Mouse (Mus musculus) thymus, adult 18-20 months (tissue): Measurements from ENCODE around the gene Gm8127.
"Not testable (repeated sequence)": the region's sequence is repeated elsewhere in the genome, so short reads cannot be mapped to it uniquely, and the experiment has no call there.

Experiments
- DNase-seq, 2 experiments: peaks; one replicate each; pipeline ENCODE4 v3.0.0; 2022; ENCODE audit warnings: mixed read lengths in 2 of 2

Gm8127 gene

DNA sequence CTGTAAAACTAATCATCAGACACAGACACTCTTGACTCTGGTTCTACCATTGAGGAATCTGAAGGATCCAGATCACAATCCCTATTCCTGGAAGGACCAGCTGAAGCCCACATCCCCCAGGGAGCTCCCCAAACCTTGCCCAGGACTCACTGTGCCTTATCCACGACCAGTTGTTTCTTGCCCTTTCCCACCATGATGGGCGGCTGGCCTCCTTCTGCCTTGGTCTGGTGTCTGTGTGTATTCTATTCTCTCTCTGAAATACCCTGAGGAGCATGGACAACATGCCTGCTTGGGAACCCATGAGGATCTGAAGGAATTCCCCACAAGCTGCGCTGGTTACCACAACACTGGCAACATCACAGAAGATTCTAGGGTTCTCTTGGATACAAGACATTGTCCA is at the start of gene Gm8127:
Gene Gm8127 (minus strand): TSS at position 330 of the 400 bp plus-strand sequence.
- DNase-seq: not testable (repeated sequence)

GRCm38 (mm10) chr14:43337646-43338045 is 44.0 kb upstream of the Gm8127 start:
- DNase-seq: not testable (repeated sequence)

DNA sequence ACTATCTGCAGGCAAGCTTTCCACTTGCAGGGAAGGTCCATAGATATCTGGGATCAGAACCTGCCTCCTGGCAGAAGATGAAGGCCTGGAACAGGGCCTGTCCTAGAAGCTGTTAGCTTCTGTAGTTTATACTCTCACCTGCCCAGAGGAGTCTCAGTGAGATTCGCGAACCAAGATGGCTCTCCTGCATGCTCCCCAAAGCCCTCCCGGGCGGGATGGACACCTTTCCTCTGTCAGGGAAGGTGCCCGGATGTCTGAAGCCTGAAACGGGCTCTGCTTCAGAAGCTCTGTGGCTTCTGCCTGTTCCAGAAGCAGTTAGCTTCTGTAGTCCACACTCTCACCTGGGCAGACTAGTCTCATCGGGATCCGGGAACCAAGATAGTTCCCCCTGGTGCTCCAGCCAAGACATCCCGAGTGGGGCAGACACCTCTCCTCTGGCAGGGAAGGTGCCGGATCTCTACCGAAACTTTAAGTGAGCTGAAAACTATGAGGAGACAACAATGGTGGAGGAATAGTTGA is 37.8 kb upstream of the Gm8127 start:
- not testable (repeated sequence) for DNase-seq

- not testable (repeated sequence) for DNase-seq
Observed at GRCm38 (mm10) chr14:43328603-43329002, 35.0 kb upstream of the Gm8127 start.

DNA sequence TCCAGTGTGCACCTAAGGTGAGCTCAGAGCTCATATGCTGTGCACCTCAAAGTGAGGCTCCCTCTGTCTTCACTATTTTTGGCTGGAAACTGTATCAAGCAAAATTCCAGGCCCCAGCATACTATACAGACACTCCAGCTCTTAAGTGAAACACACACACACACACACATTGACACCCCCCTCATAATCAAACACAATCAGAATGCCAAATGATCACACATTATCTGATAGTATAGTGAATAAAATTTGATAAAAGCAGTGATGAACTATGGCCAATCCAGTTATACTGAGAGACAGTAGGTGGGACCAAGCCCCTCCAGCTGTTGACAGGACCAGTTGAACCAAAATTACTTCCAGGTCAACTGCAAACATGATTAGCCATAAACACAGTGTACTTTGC is 25.9 kb upstream of the Gm8127 start:
- not testable (repeated sequence) for DNase-seq

DNA sequence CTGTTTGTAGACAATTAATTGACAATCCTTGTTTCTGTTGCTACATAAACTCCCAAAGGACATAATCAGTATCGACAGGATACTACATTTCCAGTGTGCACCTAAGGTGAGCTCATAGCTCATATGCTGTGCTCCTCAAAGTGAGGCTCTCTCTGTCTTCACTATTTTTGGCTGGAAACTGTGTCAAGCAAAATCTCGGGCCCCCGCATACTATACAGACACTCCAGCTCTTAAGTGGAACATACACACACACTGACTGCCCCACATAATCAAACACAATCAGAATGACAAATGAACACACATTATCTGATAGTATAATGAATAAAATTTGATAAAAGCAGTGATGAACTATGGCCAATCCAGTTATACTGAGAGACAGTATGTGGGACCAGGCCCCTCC is 15.0 kb downstream of the Gm8127 start:
- DNase-seq: not testable (repeated sequence)

- not testable (repeated sequence) for DNase-seq
Observed at GRCm38 (mm10) chr14:43278146-43278545, 15.5 kb downstream of the Gm8127 start.

DNA sequence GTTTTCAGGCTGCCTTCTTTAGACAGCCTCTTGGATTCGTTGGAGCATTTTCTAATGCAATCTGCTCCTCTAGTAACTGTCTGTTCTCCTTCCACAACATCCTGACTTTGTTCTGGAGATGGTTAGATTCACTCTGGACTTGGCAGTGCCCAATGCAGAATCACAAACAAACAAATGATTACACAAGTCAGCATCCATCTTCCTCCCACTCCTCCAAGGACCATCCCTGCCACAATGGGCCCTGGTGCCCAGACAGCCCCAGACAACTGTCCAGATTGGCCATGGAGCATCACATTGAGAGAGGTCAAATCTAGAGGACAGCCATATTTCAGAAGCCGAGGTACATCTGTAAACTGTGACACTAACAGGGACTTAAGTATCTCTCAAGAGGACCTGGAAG is 16.2 kb downstream of the Gm8127 start:
- not testable (repeated sequence) for DNase-seq

- DNase-seq: not testable (repeated sequence)
Observed at GRCm38 (mm10) chr14:43275752-43276151, 17.9 kb downstream of the Gm8127 start.

DNA sequence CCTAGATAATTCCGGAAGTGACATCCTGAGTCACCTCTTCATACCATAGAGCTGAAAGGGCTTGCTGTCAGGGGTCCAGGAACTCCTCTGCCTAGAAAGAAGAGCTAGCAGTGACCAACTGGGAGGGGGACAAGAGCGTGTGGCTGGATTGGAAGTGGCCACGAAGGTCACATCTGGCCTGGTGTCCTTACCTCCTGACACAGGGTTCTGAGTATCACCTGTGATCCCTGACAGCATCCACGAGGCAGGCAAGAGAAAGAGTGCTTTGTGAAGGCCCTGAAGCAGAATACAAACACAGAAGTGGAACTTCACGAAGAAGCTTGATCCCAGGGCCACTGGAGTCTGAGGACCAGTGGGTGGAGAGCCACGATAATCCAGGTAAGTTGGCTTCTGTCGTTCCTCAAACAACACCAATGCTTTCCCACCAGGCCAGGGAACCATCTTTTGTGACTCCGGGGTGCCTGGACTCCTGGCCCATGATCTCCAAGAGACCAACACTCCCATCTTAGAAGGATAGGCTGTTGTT is 18.6 kb downstream of the Gm8127 start, which contains the start of gene Gm9732:
Gene Gm9732 (plus strand): TSS at position 51 of the 526 bp plus-strand sequence.
- not testable (repeated sequence) for DNase-seq

DNA sequence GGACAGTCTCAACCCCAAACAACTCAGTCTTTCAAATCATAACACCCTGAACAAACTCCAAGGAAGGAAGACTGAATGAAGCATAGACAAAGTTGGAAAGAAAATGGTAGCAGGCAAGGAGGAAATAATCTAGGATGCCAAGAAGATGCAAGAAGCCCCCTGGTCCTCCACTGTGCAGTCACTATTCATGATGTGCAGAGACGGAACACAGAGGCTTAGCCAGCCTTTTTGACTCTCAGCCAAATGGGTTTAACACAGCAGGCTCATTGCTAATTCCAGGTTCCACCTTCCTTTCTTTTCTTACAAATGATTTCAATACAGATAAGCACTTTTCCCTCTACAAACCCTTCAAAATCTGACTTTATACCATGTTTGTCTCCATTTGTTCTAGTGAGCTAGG is 20.5 kb downstream of the Gm8127 start:
- not testable (repeated sequence) for DNase-seq

- not testable (repeated sequence) for DNase-seq
Observed at GRCm38 (mm10) chr14:43269211-43269610, 24.4 kb downstream of the Gm8127 start.

GRCm38 (mm10) chr14:43268521-43269084 is 25.0 kb downstream of the Gm8127 start:
- DNase-seq: not testable (repeated sequence)

DNA sequence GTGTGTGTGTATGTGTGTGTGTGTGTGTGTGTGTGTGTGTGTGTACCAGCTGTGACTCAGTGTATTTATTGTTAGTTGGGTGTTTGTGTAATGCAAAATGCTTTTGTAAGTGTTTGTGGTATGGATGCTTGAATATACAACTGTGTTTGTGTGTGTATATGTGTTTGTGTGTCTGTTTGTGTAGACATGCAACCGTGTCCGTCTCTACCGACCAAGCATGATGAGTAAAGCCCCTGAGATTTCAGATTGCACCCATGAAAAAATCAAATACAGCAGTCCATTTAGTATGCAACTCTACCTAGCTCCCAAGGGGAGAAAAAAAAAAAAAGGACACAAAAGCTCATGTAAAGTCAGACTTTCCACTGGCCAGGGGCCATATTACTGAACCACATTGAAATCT is 30.2 kb downstream of the Gm8127 start:
- DNase-seq: not testable (repeated sequence)

DNA sequence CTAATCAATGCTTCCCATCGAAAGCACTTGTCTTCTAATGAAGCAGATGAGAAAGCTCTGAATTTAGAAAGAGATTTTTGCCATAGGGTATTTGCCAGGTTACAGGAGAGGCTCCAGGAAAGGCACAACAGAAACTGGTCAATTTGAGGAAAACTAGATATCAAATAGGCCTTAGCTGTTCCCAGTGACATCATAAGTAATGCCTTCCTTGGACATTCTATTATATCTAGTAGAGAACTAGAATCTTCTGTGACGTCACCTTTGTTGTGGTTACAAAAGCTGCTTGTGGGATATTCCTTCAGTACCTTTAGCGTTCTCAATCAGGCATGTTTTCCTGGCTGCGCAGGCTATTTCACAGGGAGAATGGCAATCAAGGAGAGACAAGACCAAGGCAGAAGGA is 35.3 kb downstream of the Gm8127 start, which contains the start of gene Gm8126:
Gene Gm8126 (plus strand): TSS at position 301 of the 400 bp plus-strand sequence.
- not testable (repeated sequence) for DNase-seq

- DNase-seq: not testable (repeated sequence)
Observed at GRCm38 (mm10) chr14:43256511-43256910, 37.1 kb downstream of the Gm8127 start.

DNA sequence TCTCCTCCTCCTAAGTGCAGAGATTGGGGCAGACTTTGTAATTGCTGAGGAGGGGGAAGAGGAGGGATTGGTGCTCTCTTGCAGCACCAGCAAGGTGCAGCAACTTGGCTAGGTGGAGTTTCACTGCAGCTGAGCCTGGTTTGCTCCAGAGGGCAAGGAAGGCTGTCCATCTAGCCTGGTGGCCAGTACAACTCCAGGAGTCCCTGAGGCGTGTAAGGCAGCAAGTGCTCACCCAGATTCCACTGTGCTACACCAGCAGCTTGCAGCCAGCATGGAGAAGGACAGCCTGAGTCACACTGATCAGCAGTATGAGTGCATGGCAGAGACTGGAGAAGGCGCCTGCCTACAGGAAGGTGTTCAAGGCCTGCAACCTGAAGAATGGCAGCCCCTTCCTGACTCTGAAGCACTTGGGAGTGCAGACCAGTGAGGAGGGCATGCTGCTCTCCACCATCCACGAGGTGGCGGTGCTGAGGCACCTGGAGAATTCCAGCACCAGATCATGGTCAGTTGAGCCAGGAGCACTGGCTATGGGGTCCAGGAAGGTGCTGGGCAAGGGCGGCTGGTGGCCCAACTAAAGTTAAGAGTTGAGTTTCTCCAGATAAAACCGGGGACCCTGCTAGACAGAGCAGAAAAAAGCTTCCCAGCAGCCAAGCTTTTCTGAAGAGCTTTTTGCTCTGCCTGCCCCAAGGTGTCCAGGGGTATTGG is 42.9 kb downstream of the Gm8127 start:
- DNase-seq: not testable (repeated sequence)

DNA sequence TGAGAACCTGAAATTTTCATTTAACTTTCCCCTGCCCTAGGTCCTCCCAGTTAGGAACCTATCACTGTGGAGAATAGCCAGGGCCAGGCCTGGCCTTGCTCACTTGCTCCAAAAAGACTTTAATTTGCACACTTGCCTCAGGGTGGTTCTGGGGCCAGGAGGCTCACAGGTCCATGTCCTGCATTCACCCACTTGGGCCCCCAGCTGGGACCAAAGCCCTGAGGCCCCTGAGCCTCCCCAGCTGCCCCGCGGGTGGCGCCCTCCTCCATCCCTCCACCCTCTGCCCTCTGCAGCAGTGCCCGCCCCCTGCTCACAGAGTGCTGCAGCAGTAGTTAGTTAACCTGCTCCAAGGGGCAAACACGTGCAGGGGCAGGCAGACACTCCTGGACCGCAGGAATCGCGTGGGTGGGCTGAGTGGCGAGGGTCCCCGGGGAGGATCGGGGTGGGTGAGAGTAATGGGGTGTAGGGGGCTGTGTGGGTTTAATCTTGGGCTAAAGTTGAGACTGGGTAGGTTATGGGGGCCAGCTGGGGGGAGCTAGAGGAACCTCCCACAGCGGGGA is 43.9 kb downstream of the Gm8127 start:
- not testable (repeated sequence) for DNase-seq
